Comparison of ENCODE assay signal across 15 mouse cellular contexts in genomic region chr2:74119167-74119937, GRCm38 (mm10).
DNase-seq lines count a peak whose midpoint lies in the region; ATAC-seq lines count a peak whose summit lies in the region.
"Had no signal": no experiment of that assay in that cellular context is flagged by ENCODE, and none has a peak within 500 bp of the region (broad histone marks: within the 10 kb centered on the region; RNA-seq: fewer than 3 reads in every experiment).

No protein-coding gene starts in this region.

- peak overlapping the region; percentile 8; the same call in 1 of the 2 replicates for H3K4me2 ChIP-seq in forebrain, embryonic 13.5 days
- no peak overlapping the region for H3K4me2 ChIP-seq in forebrain, embryonic 11.5 days (ENCODE audit: low read depth, low read length, severe bottlenecking)
- H3K4me2 ChIP-seq in hindbrain, embryonic 13.5 days = peak overlapping the region; percentile 25
- H3K4me2 ChIP-seq in midbrain, embryonic 14.5 days (ENCODE audit: low read length) = peak overlapping the region; percentile 19; the same call in 1 of the 2 replicates

- 40% methylated on average over 17 of the region's 17 CpGs for WGBS in forebrain, embryonic 13.5 days
- 65% methylated on average over 17 of the region's 17 CpGs for WGBS in forebrain, embryonic 11.5 days
- WGBS in hindbrain, embryonic 13.5 days = 16% methylated on average over 17 of the region's 17 CpGs
- WGBS in midbrain, embryonic 14.5 days = 29% methylated on average over 17 of the region's 17 CpGs

- H3K27me3 ChIP-seq in forebrain, embryonic 13.5 days = 0 out of 2 replicates have a peak, but pooled peaks cover 3% of the 10 kb centered on the region
- no peaks in the 10 kb centered on the region for H3K27me3 ChIP-seq in forebrain, embryonic 11.5 days (ENCODE audit: control insufficient read depth, insufficient read depth, low read length)
- H3K27me3 ChIP-seq in hindbrain, embryonic 13.5 days = no peaks in the 10 kb centered on the region
- no peaks in the 10 kb centered on the region for H3K27me3 ChIP-seq in midbrain, embryonic 14.5 days (ENCODE audit: control insufficient read depth, insufficient read depth, low read length)

- H3K27ac ChIP-seq in forebrain, embryonic 13.5 days = peak overlapping the region; percentile 67
- no peak overlapping the region for H3K27ac ChIP-seq in forebrain, embryonic 11.5 days (ENCODE audit: low read depth, low read length)
- peak overlapping the region; percentile 87 for H3K27ac ChIP-seq in hindbrain, embryonic 13.5 days
- peak overlapping the region; percentile 82 for H3K27ac ChIP-seq in midbrain, embryonic 14.5 days (replicated peaks; ENCODE audit: low read depth, low read length)

- no peaks in the 10 kb centered on the region for H3K36me3 ChIP-seq in forebrain, embryonic 13.5 days (ENCODE audit: poor library complexity, severe bottlenecking)
- no peaks in the 10 kb centered on the region for H3K36me3 ChIP-seq in forebrain, embryonic 11.5 days (ENCODE audit: control insufficient read depth, insufficient read depth, low read length)
- H3K36me3 ChIP-seq in hindbrain, embryonic 13.5 days = no peaks in the 10 kb centered on the region
- no peaks in the 10 kb centered on the region for H3K36me3 ChIP-seq in midbrain, embryonic 14.5 days (ENCODE audit: control insufficient read depth, insufficient read depth, low read length)

- H3K4me3 ChIP-seq in forebrain, embryonic 13.5 days = no peak overlapping the region
- H3K4me3 ChIP-seq in forebrain, embryonic 11.5 days (ENCODE audit: low read depth, low read length) = no peak overlapping the region
- H3K4me3 ChIP-seq in hindbrain, embryonic 13.5 days = no peak overlapping the region
- H3K4me3 ChIP-seq in midbrain, embryonic 14.5 days (replicated peaks; ENCODE audit: low read depth, low read length) = no peak overlapping the region
- H3K4me3 ChIP-seq: erythroblast, embryonic 14.5 days; myocyte had no signal

- peaks cover 40% of the 10 kb centered on the region for H3K4me1 ChIP-seq in forebrain, embryonic 13.5 days
- H3K4me1 ChIP-seq in forebrain, embryonic 11.5 days (replicated peaks; ENCODE audit: control insufficient read depth, insufficient read depth, low read length) = no peaks in the 10 kb centered on the region; the same call in 1 of the 2 replicates
- H3K4me1 ChIP-seq in hindbrain, embryonic 13.5 days (replicated peaks) = peaks cover 32% of the 10 kb centered on the region
- peaks cover 20% of the 10 kb centered on the region for H3K4me1 ChIP-seq in midbrain, embryonic 14.5 days (ENCODE audit: control insufficient read depth, insufficient read depth, low read length)

- H3K9me3 ChIP-seq in forebrain, embryonic 13.5 days (replicated peaks) = no peaks in the 10 kb centered on the region
- no peaks in the 10 kb centered on the region for H3K9me3 ChIP-seq in forebrain, embryonic 11.5 days (ENCODE audit: control insufficient read depth, low read length)
- H3K9me3 ChIP-seq in hindbrain, embryonic 13.5 days = no peaks in the 10 kb centered on the region
- H3K9me3 ChIP-seq in midbrain, embryonic 14.5 days (ENCODE audit: control insufficient read depth, low read length) = no peaks in the 10 kb centered on the region

- DNase-seq in forebrain, embryonic 11.5 days (ENCODE audit: low spot score) = no peak
- DNase-seq in embryo, embryonic 10.5 days (ENCODE audit: low spot score) = peak; percentile 37
- DNase-seq in midbrain, embryonic 14.5 days = peak; percentile 67
- DNase-seq in lung, postnatal 25 days (ENCODE audit: low spot score) = no peak
- no peak for DNase-seq in left cerebral cortex, adult 11 months (ENCODE audit: low spot score)
- DNase-seq: cerebellum, postnatal 14 days; kidney, adult 18-20 months; liver; right cerebral cortex, postnatal 25 days had no signal

- no peak overlapping the region for H3K9ac ChIP-seq in forebrain, embryonic 13.5 days
- H3K9ac ChIP-seq in forebrain, embryonic 11.5 days (ENCODE audit: low read length) = no peak overlapping the region
- peak overlapping the region; percentile 29; the same call in 1 of the 2 replicates for H3K9ac ChIP-seq in hindbrain, embryonic 13.5 days
- no peak overlapping the region; the same call in 1 of the 2 replicates for H3K9ac ChIP-seq in midbrain, embryonic 14.5 days (replicated peaks; ENCODE audit: low read length)

- peak; percentile 60 for ATAC-seq in forebrain, embryonic 13.5 days
- ATAC-seq in forebrain, embryonic 11.5 days (replicated peaks; ENCODE audit: low FRiP score) = no peak
- ATAC-seq in hindbrain, embryonic 13.5 days (ENCODE audit: low FRiP score) = peak; percentile 80
- ATAC-seq in midbrain, embryonic 14.5 days (ENCODE audit: low FRiP score, low TSS enrichment) = peak; percentile 17; the same call in 1 of the 2 replicates
- no peak for ATAC-seq in activated CD4-positive, CD25-positive, alpha-beta regulatory T cell, adult 4 months
- ATAC-seq: lung, postnatal 0 days had no signal

Comparison
In these comparisons a context has a peak if more than half of its experiments do, and no peak if none do; other contexts are left out.
1. ATAC-seq: peak in forebrain, embryonic 13.5 days (single experiment), hindbrain, embryonic 13.5 days (single experiment) and midbrain, embryonic 14.5 days (single experiment); none in forebrain, embryonic 11.5 days (single experiment) and activated CD4-positive, CD25-positive, alpha-beta regulatory T cell, adult 4 months (single experiment).
2. DNase-seq: peak in embryo, embryonic 10.5 days (single experiment) and midbrain, embryonic 14.5 days (single experiment); none in forebrain, embryonic 11.5 days (single experiment), lung, postnatal 25 days (single experiment) and left cerebral cortex, adult 11 months (single experiment).